Mouse (Mus musculus) right cerebral cortex, postnatal 10 days (tissue): ENCODE results near the gene Ifi44.

Source experiments
- DNase-seq, 2 experiments: peaks; one replicate each; pipeline ENCODE4 v3.0.0; 2021; ENCODE audit warnings: low spot score in 2 of 2

Gene Ifi44

GRCm38 (mm10) chr3:151749737-151750136 lies at the start of gene Ifi44:
Gene Ifi44 (minus strand): TSS chr3:151749960.
- peak in 1 of 2 experiments; percentile 23 for DNase-seq

DNA sequence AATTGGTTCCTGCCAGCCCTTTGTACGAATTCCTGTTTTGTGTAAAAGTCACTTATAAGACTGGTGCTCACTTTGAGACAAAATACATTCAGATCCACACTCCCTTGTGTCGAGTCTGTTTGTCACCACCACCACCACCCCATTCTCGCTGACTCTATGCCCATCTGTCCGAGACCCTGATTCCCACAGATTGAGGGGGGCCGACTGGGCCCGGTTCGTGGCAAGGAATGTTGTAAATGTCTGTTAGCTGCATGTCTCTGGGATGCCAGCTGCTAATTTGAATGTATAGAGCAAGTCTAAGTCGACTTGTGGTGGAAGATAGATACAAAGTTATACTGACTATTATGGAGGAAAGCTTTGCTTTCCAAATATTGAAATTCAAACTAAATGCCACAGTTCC lies 38.9 kb upstream of the Ifi44 start:
- DNase-seq = peak in 1 of 2 experiments; percentile 23

GRCm38 (mm10) chr3:151775089-151775488 lies 25.3 kb upstream of the Ifi44 start:
- peak; percentile 33 to 67 for DNase-seq

GRCm38 (mm10) chr3:151771074-151771473 lies 21.3 kb upstream of the Ifi44 start:
- peak in 1 of 2 experiments; percentile 38 for DNase-seq

DNA sequence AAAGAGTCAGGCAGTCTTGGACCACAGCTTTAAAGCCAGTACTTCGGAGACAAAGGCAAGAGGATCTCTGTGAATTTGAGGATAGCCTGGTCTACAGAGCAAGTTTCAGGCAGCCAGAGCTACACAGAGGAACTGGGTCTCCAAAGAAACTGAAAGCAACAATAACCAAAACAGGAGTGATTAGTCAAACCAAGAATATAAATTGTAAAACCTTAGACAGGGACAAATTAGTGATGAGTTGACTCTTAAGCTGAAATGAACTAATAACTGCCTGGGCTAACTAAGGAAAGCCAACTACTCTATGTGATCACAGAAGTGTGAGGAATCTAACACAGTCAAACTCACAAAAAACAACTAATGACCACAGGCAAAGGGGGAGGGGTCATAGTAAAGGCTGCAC lies 1.2 kb downstream of the Ifi44 start:
- no peak for DNase-seq

DNA sequence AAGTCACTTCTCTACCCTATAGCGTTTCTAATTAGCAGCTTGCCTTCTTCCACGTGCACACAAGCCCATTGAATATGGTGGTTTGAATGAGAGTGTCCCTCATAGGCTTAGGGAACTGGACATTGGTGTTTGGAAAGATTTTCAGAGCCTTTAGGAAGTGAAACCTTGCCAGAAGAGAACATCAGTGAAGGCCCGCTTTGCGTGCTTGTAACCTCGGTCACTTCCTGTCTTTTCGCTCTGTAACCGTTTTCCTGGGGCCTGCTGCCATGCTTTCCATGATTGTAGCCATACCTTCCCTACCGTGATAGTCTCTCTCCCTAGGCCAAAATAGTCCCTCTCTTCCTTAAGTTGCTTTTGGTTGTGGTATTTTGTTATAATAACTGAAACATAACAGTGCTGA lies 3.7 kb downstream of the Ifi44 start:
- DNase-seq = no peak

GRCm38 (mm10) chr3:151742223-151742622 lies 7.5 kb downstream of the Ifi44 start:
- no peak for DNase-seq

GRCm38 (mm10) chr3:151716246-151716645 lies 33.5 kb downstream of the Ifi44 start:
- peak; percentile 30 to 38 for DNase-seq

DNA sequence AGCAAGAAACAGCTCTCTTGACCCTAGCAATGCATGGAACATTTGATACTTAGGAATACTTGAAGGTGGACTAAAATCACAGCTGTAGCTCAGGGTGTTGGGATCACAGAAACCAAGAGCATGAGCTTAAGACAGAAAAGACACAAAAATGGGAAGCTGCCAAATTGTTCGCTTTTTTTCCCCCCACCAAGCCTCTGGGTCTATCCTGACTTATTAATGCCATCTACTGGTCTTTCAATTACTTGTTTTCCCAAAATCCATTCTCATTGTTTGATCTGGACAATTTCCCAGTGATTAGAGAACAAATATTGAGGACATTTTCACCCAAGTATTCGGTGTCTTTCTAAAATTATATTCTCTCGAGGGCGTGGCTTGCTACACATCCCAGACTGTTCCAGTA lies 42.4 kb downstream of the Ifi44 start:
- peak in 1 of 2 experiments; percentile 28 for DNase-seq
